Mouse (Mus musculus) forebrain, embryonic 14.5 days (tissue): Measurements from ENCODE around the gene Bgn. TPM values are rescaled to one million over a fixed set of nuclear protein-coding genes. Genes with fewer than 3 reads are reported as not detected.

ENCODE experiments used
- ATAC-seq: fragments of 200-750 bp; cut with Nextera tagmentation; 2 replicates; pipeline ENCODE4 v1.8.0; 2017; ENCODE audit warnings: mild to moderate bottlenecking, moderate library complexity
- DNase-seq: peaks from one replicate; pipeline ENCODE4 v3.0.0-alpha.2; 2015; ENCODE audit warnings: low spot score
- H3K27ac ChIP-seq: fragments of 300-500 bp; sonication (generic); 2 replicates; pipeline ENCODE4 v1.5.1; 2014; ENCODE audit warnings: low read depth, mild to moderate bottlenecking, control low read depth, low read length, moderate library complexity
- H3K27me3 ChIP-seq: fragments of 300-500 bp; sonication (generic); replicated peaks from 2 replicates; pipeline ENCODE4 v1.6.1; 2014; ENCODE audit warnings: low read length, control low read depth, mixed read lengths; ENCODE audit not compliant: control insufficient read depth, insufficient read depth
- H3K36me3 ChIP-seq: fragments of 300-500 bp; sonication (generic); 2 replicates; pipeline ENCODE4 v1.6.1; 2014; ENCODE audit warnings: low read length, control low read depth; ENCODE audit not compliant: control insufficient read depth, insufficient read depth
- H3K4me1 ChIP-seq: fragments of 300-500 bp; sonication (generic); 2 replicates; pipeline ENCODE4 v1.6.1; 2014; ENCODE audit warnings: antibody characterized with exemption, low read length, control low read depth; ENCODE audit not compliant: control insufficient read depth, insufficient read depth
- H3K4me2 ChIP-seq: fragments of 300-500 bp; sonication (generic); 2 replicates; pipeline ENCODE4 v1.6.1; 2014; ENCODE audit warnings: mild to moderate bottlenecking, control low read depth, low read length
- H3K4me3 ChIP-seq: fragments of 300-500 bp; sonication (generic); 2 replicates; pipeline ENCODE4 v1.5.1; 2014; ENCODE audit warnings: low read depth, low read length, control low read depth
- H3K9ac ChIP-seq: fragments of 300-500 bp; sonication (generic); 2 replicates; pipeline ENCODE4 v1.6.1; 2014; ENCODE audit warnings: mild to moderate bottlenecking, low read length, control low read depth, moderate library complexity
- H3K9me3 ChIP-seq: fragments of 300-500 bp; sonication (generic); replicated peaks from 2 replicates; pipeline ENCODE4 v1.6.1; 2016; ENCODE audit warnings: low read length, control low read depth, mixed read lengths; ENCODE audit not compliant: control insufficient read depth
- WGBS: fragments of 180-500 bp; shearing (Covaris S2); extraction: QIAGEN DNeasy Blood & Tissue Kit; methylation state at CpG from one replicate; pipeline ENCODE4 v1.1.7; 2014; 5-methylcytosine and 5-hydroxymethylcytosine counted together
- polyA plus RNA-seq: library from polyadenylated mRNA; unstranded; fragments of >200 nt; fragmentation: Nextera tagmentation; extraction: Ambion mirVana; gene quantifications from 2 replicates; pipeline ENCODE4 v1.2.1, GENCODE M21; 2014

Bgn gene
- 15.5 and 18.0 TPM in 2 replicates for polyA plus RNA-seq

- Histone ChIP-seq H3K4me1 (no peaks in the 10 kb centered on the region), H3K36me3 (no peaks in the 10 kb centered on the region), H3K4me3 (no peak within 1 kb of the TSS), H3K4me2 (no peak within 1 kb of the TSS), H3K27ac (no peak within 1 kb of the TSS), H3K27me3 (no peaks in the 10 kb centered on the region), H3K9me3 (no peaks in the 10 kb centered on the region), H3K9ac (no peak within 1 kb of the TSS)
- no peak for ATAC-seq
- DNase-seq, result no peak
- WGBS, result 43% methylated on average over 14 of the region's 14 CpGs
Observed at GRCm38 (mm10) chrX:73483484-73483810, at the start of gene Bgn. Gene Bgn, plus strand, starts transcription at chrX:73483602.

GRCm38 (mm10) chrX:73435252-73435651 lies 48.1 kb upstream of the Bgn start, which contains the start of gene Trex2:
Gene Trex2, minus strand, starts transcription at chrX:73435344.
- no peaks in the 10 kb centered on the region for H3K4me1 ChIP-seq
- no peak for ATAC-seq
- WGBS, result 78% methylated on average over 11 of the region's 11 CpGs
- no peak for DNase-seq
- no peak within 1 kb of the TSS for H3K4me3 ChIP-seq
- no peak within 1 kb of the TSS for H3K9ac ChIP-seq
- no peaks in the 10 kb centered on the region for H3K9me3 ChIP-seq
- peaks cover 9% of the 10 kb centered on the region; the same call in 1 of the 2 replicates for H3K36me3 ChIP-seq
- H3K27ac ChIP-seq, result no peak within 1 kb of the TSS
- no peak within 1 kb of the TSS for H3K4me2 ChIP-seq
- H3K27me3 ChIP-seq, result no peaks in the 10 kb centered on the region

GRCm38 (mm10) chrX:73441428-73441827 lies 42.0 kb upstream of the Bgn start:
- 74% methylated on average over 2 of the region's 2 CpGs for WGBS
- no peak for ATAC-seq
- peaks cover 15% of the 10 kb centered on the region; the same call in 1 of the 2 replicates for H3K36me3 ChIP-seq
- no peak for DNase-seq
- no peaks in the 10 kb centered on the region for H3K9me3 ChIP-seq
- no peak overlapping the region for H3K4me3 ChIP-seq
- H3K27me3 ChIP-seq, result no peaks in the 10 kb centered on the region
- no peak overlapping the region for H3K4me2 ChIP-seq
- no peaks in the 10 kb centered on the region for H3K4me1 ChIP-seq
- H3K9ac ChIP-seq, result no peak overlapping the region
- H3K27ac ChIP-seq, result no peak overlapping the region

GRCm38 (mm10) chrX:73451949-73452348 lies 31.5 kb upstream of the Bgn start:
- WGBS, result 29% methylated on average over 2 of the region's 2 CpGs
- H3K9ac ChIP-seq, result no peak overlapping the region
- H3K4me3 ChIP-seq, result no peak overlapping the region
- H3K36me3 ChIP-seq, result 0 out of 2 replicates have a peak, but pooled peaks cover 11% of the 10 kb centered on the region
- peak; percentile 62 for DNase-seq
- H3K27ac ChIP-seq, result no peak overlapping the region
- H3K4me2 ChIP-seq, result no peak overlapping the region
- peak; percentile 54; the same call in 1 of the 2 replicates for ATAC-seq
- H3K27me3 ChIP-seq, result no peaks in the 10 kb centered on the region
- no peaks in the 10 kb centered on the region for H3K4me1 ChIP-seq
- H3K9me3 ChIP-seq, result no peaks in the 10 kb centered on the region

- peak; percentile 95 for DNase-seq
- no peaks in the 10 kb centered on the region for H3K9me3 ChIP-seq
- peak within 1 kb of the TSS; percentile 52 for H3K4me2 ChIP-seq
- peak; percentile 100 for ATAC-seq
- no peaks in the 10 kb centered on the region for H3K27me3 ChIP-seq
- H3K9ac ChIP-seq, result peak within 1 kb of the TSS; percentile 59
- 0 out of 2 replicates have a peak, but pooled peaks cover 3% of the 10 kb centered on the region for H3K36me3 ChIP-seq
- H3K4me1 ChIP-seq, result no peaks in the 10 kb centered on the region; the same call in 1 of the 2 replicates
- H3K27ac ChIP-seq, result no peak within 1 kb of the TSS
- WGBS, result 26% methylated on average over 26 of the region's 26 CpGs
- H3K4me3 ChIP-seq, result peak within 1 kb of the TSS; percentile 50
Observed at GRCm38 (mm10) chrX:73458877-73459392, 24.5 kb upstream of the Bgn start, which contains the start of gene Haus7. Gene Haus7, minus strand, starts transcription at chrX:73459044.

GRCm38 (mm10) chrX:73460792-73461191 lies 22.6 kb upstream of the Bgn start:
- Histone ChIP-seq H3K4me1 (no peaks in the 10 kb centered on the region; the same call in 1 of the 2 replicates), H3K36me3 (no peaks in the 10 kb centered on the region), H3K4me3 (no peak overlapping the region), H3K9ac (no peak overlapping the region), H3K9me3 (no peaks in the 10 kb centered on the region), H3K27me3 (no peaks in the 10 kb centered on the region), H3K27ac (no peak overlapping the region), H3K4me2 (no peak overlapping the region)
- ATAC-seq (no peak), DNase-seq (no peak)
- 82% methylated on average over 4 of the region's 4 CpGs for WGBS

GRCm38 (mm10) chrX:73465483-73466186 lies 17.8 kb upstream of the Bgn start:
- no peak overlapping the region for H3K4me2 ChIP-seq
- no peak overlapping the region for H3K9ac ChIP-seq
- no peak for DNase-seq
- no peaks in the 10 kb centered on the region for H3K36me3 ChIP-seq
- WGBS, result 70% methylated on average over 9 of the region's 9 CpGs
- no peaks in the 10 kb centered on the region for H3K4me1 ChIP-seq
- no peak overlapping the region for H3K27ac ChIP-seq
- no peaks in the 10 kb centered on the region for H3K9me3 ChIP-seq
- ATAC-seq, result no peak
- H3K4me3 ChIP-seq, result no peak overlapping the region
- no peaks in the 10 kb centered on the region for H3K27me3 ChIP-seq

- Histone ChIP-seq H3K27me3 (no peaks in the 10 kb centered on the region), H3K36me3 (no peaks in the 10 kb centered on the region), H3K4me1 (no peaks in the 10 kb centered on the region), H3K4me3 (no peak overlapping the region), H3K9me3 (no peaks in the 10 kb centered on the region), H3K4me2 (no peak overlapping the region), H3K27ac (no peak overlapping the region), H3K9ac (no peak overlapping the region)
- no peak for DNase-seq
- WGBS, result 72% methylated on average over 5 of the region's 5 CpGs
- ATAC-seq, result no peak
Observed at GRCm38 (mm10) chrX:73467446-73468241, 15.8 kb upstream of the Bgn start.
